9 mouse cellular contexts compared by ENCODE assay signal in genomic region chr10:80357994-80358639, GRCm38 (mm10). TPM values are rescaled to one million over a fixed set of nuclear protein-coding genes. Genes with fewer than 3 reads are reported as not detected.
A peak's percentile ranks its signal among the peaks of the same experiment; 100 is the strongest.
DNase-seq lines count a peak whose midpoint lies in the region; ATAC-seq and TF ChIP-seq lines count a peak whose summit lies in the region.
"Had no signal": no experiment of that assay in that cellular context is flagged by ENCODE, and none has a peak within 500 bp of the region (broad histone marks: within the 10 kb centered on the region; RNA-seq: fewer than 3 reads in every experiment).

No protein-coding gene starts in this region.

- peak overlapping the region; percentile 8; the same call in 1 of the 2 replicates for H3K9ac ChIP-seq in embryonic facial prominence, embryonic 14.5 days (ENCODE audit: low read depth, low read length)
- H3K9ac ChIP-seq in lung, embryonic 14.5 days: peak overlapping the region; percentile 9; the same call in 1 of the 2 replicates
- no peak overlapping the region for H3K9ac ChIP-seq in stomach, embryonic 14.5 days (replicated peaks; ENCODE audit: low read depth, low read length)

- peak overlapping the region; percentile 17 for H3K4me3 ChIP-seq in embryonic facial prominence, embryonic 14.5 days (ENCODE audit: low read depth, low read length)
- H3K4me3 ChIP-seq in lung, embryonic 14.5 days (ENCODE audit: low read depth, low read length): peak overlapping the region; percentile 19
- H3K4me3 ChIP-seq in stomach, embryonic 14.5 days (ENCODE audit: low read depth, low read length): 0 out of 2 replicates have a peak overlapping the region, but pooled peaks have one; percentile 12

- no peak for ATAC-seq in embryonic facial prominence, embryonic 14.5 days (ENCODE audit: low read depth)
- ATAC-seq in lung, embryonic 14.5 days (ENCODE audit: insufficient read depth): peak; percentile 47; the same call in 1 of the 2 replicates
- ATAC-seq in stomach, embryonic 14.5 days (ENCODE audit: insufficient number of reproducible peaks, insufficient read depth, low FRiP score, low read depth): peak; percentile 26
- ATAC-seq in erythroblast, adult 5-6 weeks (replicated peaks; ENCODE audit: low FRiP score, poor library complexity, severe bottlenecking): no peak

- no peaks in the 10 kb centered on the region for H3K9me3 ChIP-seq in embryonic facial prominence, embryonic 14.5 days (ENCODE audit: control insufficient read depth, low read length)
- no peaks in the 10 kb centered on the region for H3K9me3 ChIP-seq in lung, embryonic 14.5 days (ENCODE audit: low read depth, low read length)
- H3K9me3 ChIP-seq in stomach, embryonic 14.5 days (ENCODE audit: control insufficient read depth, low read depth, low read length): no peaks in the 10 kb centered on the region

- H3K4me2 ChIP-seq in embryonic facial prominence, embryonic 14.5 days (ENCODE audit: low read depth, low read length): peak overlapping the region; percentile 49
- peak overlapping the region; percentile 45 for H3K4me2 ChIP-seq in lung, embryonic 14.5 days
- H3K4me2 ChIP-seq in stomach, embryonic 14.5 days (replicated peaks; ENCODE audit: low read depth, low read length): peak overlapping the region; percentile 35

- DNase-seq in lung, adult 18-20 months: peak; percentile 33 to 55
- DNase-seq in lung, postnatal 25 days (ENCODE audit: low spot score): no peak
- DNase-seq in embryonic facial prominence, embryonic 14.5 days (ENCODE audit: low spot score): no peak
- peak; percentile 50 for DNase-seq in kidney, adult 11 months
- DNase-seq in lung, embryonic 14.5 days: no peak
- no peak for DNase-seq in layer of hippocampus, postnatal 14 days (ENCODE audit: low spot score in 2 of 2)

- peak; percentile 33 for TF ChIP-seq CTCF in lung, embryonic 14.5 days (IDR thresholded peaks at IDR 0.05; ENCODE audit: low read depth)

- H3K27me3 ChIP-seq in embryonic facial prominence, embryonic 14.5 days (replicated peaks; ENCODE audit: control insufficient read depth, insufficient read depth, low read length): peaks cover 56% of the 10 kb centered on the region
- peaks cover 52% of the 10 kb centered on the region for H3K27me3 ChIP-seq in lung, embryonic 14.5 days (ENCODE audit: insufficient read depth, low read length)
- peaks cover 40% of the 10 kb centered on the region for H3K27me3 ChIP-seq in stomach, embryonic 14.5 days (ENCODE audit: control insufficient read depth, insufficient read depth, low read length)

- no peak overlapping the region for H3K27ac ChIP-seq in embryonic facial prominence, embryonic 14.5 days (replicated peaks; ENCODE audit: low read depth, low read length)
- no peak overlapping the region for H3K27ac ChIP-seq in lung, embryonic 14.5 days (ENCODE audit: low read depth)
- H3K27ac ChIP-seq in stomach, embryonic 14.5 days (ENCODE audit: low read length): no peak overlapping the region
- H3K27ac ChIP-seq: macrophage had no signal

- no peaks in the 10 kb centered on the region for H3K36me3 ChIP-seq in embryonic facial prominence, embryonic 14.5 days (ENCODE audit: control insufficient read depth, insufficient read depth, low read length)
- no peaks in the 10 kb centered on the region for H3K36me3 ChIP-seq in lung, embryonic 14.5 days (ENCODE audit: insufficient read depth)
- no peaks in the 10 kb centered on the region for H3K36me3 ChIP-seq in stomach, embryonic 14.5 days (ENCODE audit: control insufficient read depth, insufficient read depth, low read length)

- peaks cover 7% of the 10 kb centered on the region; the same call in 1 of the 2 replicates for H3K4me1 ChIP-seq in embryonic facial prominence, embryonic 14.5 days (ENCODE audit: control insufficient read depth, insufficient read depth, low read length)
- peaks cover 5% of the 10 kb centered on the region; the same call in 1 of the 2 replicates for H3K4me1 ChIP-seq in lung, embryonic 14.5 days (ENCODE audit: insufficient read depth)
- H3K4me1 ChIP-seq in stomach, embryonic 14.5 days (ENCODE audit: control insufficient read depth, insufficient read depth, low read length): peaks cover 9% of the 10 kb centered on the region; the same call in 1 of the 2 replicates

- WGBS in embryonic facial prominence, embryonic 14.5 days: 7% methylated on average over 21 of the region's 31 CpGs
- WGBS in lung, embryonic 14.5 days: 8% methylated on average over 29 of the region's 31 CpGs
- 6% methylated on average over 31 of the region's 31 CpGs for WGBS in stomach, embryonic 14.5 days

RNA-seq across cellular contexts. Expression of gene Plk5, which starts 1.9 kb away (rescaled TPM):
- polyA plus RNA-seq in embryonic facial prominence, embryonic 14.5 days (2014; fragmentation: Nextera tagmentation; extraction: Ambion mirVana): 0.47 and 0.72 TPM in 2 replicates
- polyA plus RNA-seq in lung, embryonic 14.5 days (2014; fragmentation: Nextera tagmentation; extraction: Ambion mirVana): 0.61 and 0.77 TPM in 2 replicates
- polyA plus RNA-seq in stomach, embryonic 14.5 days (2014; fragmentation: Nextera tagmentation; extraction: Ambion mirVana): 0.30 and 0.62 TPM in 2 replicates
- not detected in 2 replicates for total RNA-seq in erythroblast, adult 5-6 weeks (2015; ENCODE audit: low replicate concordance)
- total RNA-seq in erythroblast, adult 5-6 weeks (2017; ENCODE audit: low replicate concordance): not detected in 2 replicates
- 1 to 10 TPM; 3.2 to 3.4 TPM for total RNA-seq in layer of hippocampus, postnatal 14 days (2021)
- polyA plus RNA-seq: macrophage had no signal

RNA-seq across cellular contexts. Expression of gene Adamtsl5, which starts 9.9 kb away (rescaled TPM):
- 5.8 and 6.3 TPM in 2 replicates for polyA plus RNA-seq in embryonic facial prominence, embryonic 14.5 days (2014; fragmentation: Nextera tagmentation; extraction: Ambion mirVana)
- polyA plus RNA-seq in lung, embryonic 14.5 days (2014; fragmentation: Nextera tagmentation; extraction: Ambion mirVana): 0.68 and 1.2 TPM in 2 replicates
- 13.6 and 13.8 TPM in 2 replicates for polyA plus RNA-seq in stomach, embryonic 14.5 days (2014; fragmentation: Nextera tagmentation; extraction: Ambion mirVana)
- total RNA-seq in erythroblast, adult 5-6 weeks (2015; ENCODE audit: low replicate concordance): 0.21 and 0.77 TPM in 2 replicates
- 0.17 TPM in 1 of 2 replicates, not detected in the other for total RNA-seq in erythroblast, adult 5-6 weeks (2017; ENCODE audit: low replicate concordance)
- 1 to 10 TPM; 2.0 to 2.8 TPM for total RNA-seq in layer of hippocampus, postnatal 14 days (2021)

RNA-seq across cellular contexts. Expression of gene Reep6, which starts 28.4 kb away (rescaled TPM):
- polyA plus RNA-seq in embryonic facial prominence, embryonic 14.5 days (2014; fragmentation: Nextera tagmentation; extraction: Ambion mirVana): 5.6 and 7.5 TPM in 2 replicates
- 10.5 and 12.2 TPM in 2 replicates for polyA plus RNA-seq in lung, embryonic 14.5 days (2014; fragmentation: Nextera tagmentation; extraction: Ambion mirVana)
- polyA plus RNA-seq in stomach, embryonic 14.5 days (2014; fragmentation: Nextera tagmentation; extraction: Ambion mirVana): 18.0 and 18.5 TPM in 2 replicates
- 1.7 and 6.0 TPM in 2 replicates for total RNA-seq in erythroblast, adult 5-6 weeks (2015; ENCODE audit: low replicate concordance)
- 2.0 and 4.5 TPM in 2 replicates for total RNA-seq in erythroblast, adult 5-6 weeks (2017; ENCODE audit: low replicate concordance)
- total RNA-seq in layer of hippocampus, postnatal 14 days (2021): 10 to 100 TPM; 10.1 to 10.6 TPM

RNA-seq across cellular contexts. Expression of gene Pcsk4, which starts 28.8 kb away (rescaled TPM):
- polyA plus RNA-seq in embryonic facial prominence, embryonic 14.5 days (2014; fragmentation: Nextera tagmentation; extraction: Ambion mirVana): 1.7 and 2.9 TPM in 2 replicates
- polyA plus RNA-seq in lung, embryonic 14.5 days (2014; fragmentation: Nextera tagmentation; extraction: Ambion mirVana): 3.8 and 4.2 TPM in 2 replicates
- polyA plus RNA-seq in stomach, embryonic 14.5 days (2014; fragmentation: Nextera tagmentation; extraction: Ambion mirVana): 4.5 and 5.6 TPM in 2 replicates
- total RNA-seq in erythroblast, adult 5-6 weeks (2015; ENCODE audit: low replicate concordance): 1.0 TPM in 1 of 2 replicates, not detected in the other
- not detected in 2 replicates for total RNA-seq in erythroblast, adult 5-6 weeks (2017; ENCODE audit: low replicate concordance)
- 1 to 10 TPM; 3.2 to 4.4 TPM for total RNA-seq in layer of hippocampus, postnatal 14 days (2021)

RNA-seq across cellular contexts. Expression of gene Mex3d, which starts 29.3 kb away (rescaled TPM):
- 6.2 and 6.4 TPM in 2 replicates for polyA plus RNA-seq in embryonic facial prominence, embryonic 14.5 days (2014; fragmentation: Nextera tagmentation; extraction: Ambion mirVana)
- 7.4 and 8.6 TPM in 2 replicates for polyA plus RNA-seq in lung, embryonic 14.5 days (2014; fragmentation: Nextera tagmentation; extraction: Ambion mirVana)
- polyA plus RNA-seq in stomach, embryonic 14.5 days (2014; fragmentation: Nextera tagmentation; extraction: Ambion mirVana): 7.7 and 8.1 TPM in 2 replicates
- total RNA-seq in erythroblast, adult 5-6 weeks (2015; ENCODE audit: low replicate concordance): 1.5 TPM in 1 of 2 replicates, not detected in the other
- total RNA-seq in erythroblast, adult 5-6 weeks (2017; ENCODE audit: low replicate concordance): 0.51 and 0.70 TPM in 2 replicates
- 10 to 100 TPM; 20.3 to 24.2 TPM for total RNA-seq in layer of hippocampus, postnatal 14 days (2021)

Comparison
In these comparisons a context has a peak if more than half of its experiments do, and no peak if none do; other contexts are left out.
1. DNase-seq: peak in lung, adult 18-20 months (2 of 2) and kidney, adult 11 months (single experiment); none in lung, postnatal 25 days (single experiment), embryonic facial prominence, embryonic 14.5 days (single experiment), lung, embryonic 14.5 days (single experiment) and layer of hippocampus, postnatal 14 days (0 of 2).
2. ATAC-seq: peak in lung, embryonic 14.5 days (single experiment) and stomach, embryonic 14.5 days (single experiment); none in embryonic facial prominence, embryonic 14.5 days (single experiment) and erythroblast, adult 5-6 weeks (single experiment).
3. Peak in every context shown above with its lines, with median percentiles within 50 percentile points of each other: H3K4me2 ChIP-seq and H3K4me3 ChIP-seq.